Mouse (Mus musculus): Measurements from ENCODE around the gene Nphs1.
"Not testable (repeated sequence)": the region's sequence is repeated elsewhere in the genome, so short reads cannot be mapped to it uniquely, and the experiment has no call there.

Gene Nphs1

DNA sequence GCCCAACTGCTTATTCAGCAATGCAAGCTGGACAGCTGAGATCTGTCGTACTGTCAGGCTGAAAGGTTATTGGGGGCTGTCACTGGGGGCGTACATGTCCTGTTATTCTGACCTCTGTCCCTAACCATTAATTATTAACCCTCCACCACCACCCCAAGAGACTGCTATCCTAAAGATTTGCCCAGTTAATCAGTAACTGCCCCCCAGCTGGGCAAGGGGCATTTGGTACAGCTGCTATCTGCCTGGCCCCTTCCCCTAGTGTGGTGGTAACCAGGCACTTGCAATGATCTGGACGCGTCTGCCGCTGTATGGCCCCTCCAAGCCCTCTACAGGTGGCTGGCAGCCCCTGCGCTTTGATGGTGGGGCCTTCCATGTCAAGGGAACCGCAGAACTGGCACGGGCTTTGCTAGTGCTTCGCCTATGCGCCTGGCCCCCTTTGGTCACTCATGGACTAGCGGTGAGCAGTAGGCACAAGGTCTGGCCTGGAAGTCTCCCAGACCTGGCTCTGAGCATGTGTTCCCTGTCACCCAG is 35.4 kb downstream of the Nphs1 start, which contains the start of gene Prodh2:
Gene Prodh2, plus strand, starts transcription at position 222 of the 531 bp plus-strand sequence.
- peak; percentile 58 for DNase-seq

DNA sequence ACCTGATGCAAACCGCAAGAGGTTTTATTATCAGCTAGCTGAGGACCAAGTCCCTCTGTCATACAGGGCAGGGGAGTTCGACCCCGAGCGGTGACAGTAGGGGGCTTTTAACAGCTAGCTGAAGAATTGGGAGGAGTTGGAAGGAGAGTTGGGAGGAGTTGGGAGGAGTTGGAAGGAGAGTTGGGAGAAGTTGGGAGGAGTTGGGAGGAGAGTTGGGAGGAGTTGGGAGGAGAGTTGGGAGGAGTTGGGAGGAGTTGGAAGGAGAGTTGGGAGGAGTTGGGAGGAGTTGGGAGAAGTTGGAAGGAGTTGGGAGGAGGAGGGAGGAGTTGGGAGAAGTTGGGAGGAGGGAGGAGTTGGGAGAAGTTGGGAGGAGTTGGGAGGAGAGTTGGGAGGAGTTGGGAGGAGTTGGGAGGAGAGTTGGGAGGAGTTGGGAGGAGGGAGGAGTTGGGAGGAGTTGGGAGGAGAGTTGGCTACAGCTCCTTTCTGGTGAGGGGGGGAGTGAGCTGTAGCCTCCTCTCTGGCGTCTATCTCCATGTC is 37.5 kb downstream of the Nphs1 start:
- peak; percentile 44 for DNase-seq

DNA sequence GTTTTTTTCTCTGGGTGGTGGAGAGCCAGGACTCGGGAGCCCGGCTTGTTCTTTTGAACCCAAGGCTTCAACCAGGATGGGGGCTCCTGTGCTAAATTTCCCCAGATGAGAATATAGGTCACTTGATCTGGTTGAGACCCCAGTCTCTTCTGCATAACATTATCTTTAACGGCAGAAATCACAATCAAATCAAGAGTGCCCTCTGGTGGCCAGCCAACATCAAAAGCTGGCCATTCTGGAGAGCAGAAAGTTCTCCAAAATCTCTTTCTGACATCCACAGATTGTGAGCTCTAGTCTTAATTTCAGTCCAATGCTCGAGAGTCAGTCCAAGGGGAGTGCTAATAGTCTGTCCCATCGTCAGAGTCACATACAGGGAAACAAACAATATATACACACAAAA is 43.0 kb downstream of the Nphs1 start:
- not testable (repeated sequence) for DNase-seq

DNA sequence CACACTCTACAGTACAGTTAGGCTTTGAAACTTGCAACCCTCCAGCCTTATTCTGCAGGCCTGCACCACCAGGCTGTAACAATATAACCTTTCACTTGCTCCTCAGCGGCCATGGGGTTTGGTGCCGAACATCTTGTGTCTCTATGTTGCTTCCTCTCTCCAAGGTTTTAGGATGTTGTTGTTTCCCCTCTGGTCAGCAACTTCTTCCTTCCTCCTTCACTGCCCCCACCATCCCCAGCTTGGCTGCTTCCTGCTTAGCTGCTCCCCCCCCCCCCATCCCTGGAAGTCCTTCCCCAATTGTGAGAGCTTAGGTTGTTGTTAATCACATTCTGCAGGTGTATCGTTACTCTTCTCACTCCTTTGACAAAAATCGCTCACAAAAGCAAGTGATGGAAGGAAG is 49.9 kb downstream of the Nphs1 start:
- no peak for DNase-seq

DNA sequence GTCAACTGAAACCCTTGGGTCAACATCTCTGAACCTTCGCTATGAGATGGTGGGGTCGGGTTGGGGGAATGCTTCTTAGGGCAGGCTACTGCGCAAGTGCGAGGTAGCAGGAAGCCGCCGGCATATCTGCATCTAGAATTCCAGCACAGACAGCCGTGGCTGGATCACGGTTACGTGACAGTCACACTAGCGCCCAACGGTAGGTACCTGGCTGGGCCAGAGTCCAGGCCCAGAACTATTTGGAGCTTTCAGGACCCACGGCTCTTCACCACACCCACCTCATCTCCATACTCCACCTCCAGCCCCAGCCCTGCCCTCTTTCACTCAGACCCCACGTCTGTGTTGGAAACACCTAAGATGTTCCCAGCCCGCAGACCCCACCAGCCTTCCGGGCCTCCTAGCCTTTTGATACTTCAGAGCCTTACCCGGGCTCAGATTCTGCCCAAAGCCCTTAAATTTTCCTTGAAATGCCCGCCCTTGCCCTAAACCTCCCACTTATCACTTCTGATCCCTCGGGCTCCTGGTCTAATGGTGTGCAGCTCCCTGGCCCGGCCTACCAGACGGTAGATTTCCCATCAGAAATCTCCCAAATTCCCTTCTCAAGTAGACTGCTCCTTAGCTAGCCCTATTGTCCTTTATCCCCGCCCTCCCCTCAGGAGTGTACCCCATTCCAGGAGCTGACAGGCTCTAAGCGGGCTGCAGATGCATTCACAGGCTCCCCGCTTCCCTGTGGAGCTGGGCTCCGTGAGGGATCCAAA is 57.1 kb downstream of the Nphs1 start:
- DNase-seq = no peak

DNA sequence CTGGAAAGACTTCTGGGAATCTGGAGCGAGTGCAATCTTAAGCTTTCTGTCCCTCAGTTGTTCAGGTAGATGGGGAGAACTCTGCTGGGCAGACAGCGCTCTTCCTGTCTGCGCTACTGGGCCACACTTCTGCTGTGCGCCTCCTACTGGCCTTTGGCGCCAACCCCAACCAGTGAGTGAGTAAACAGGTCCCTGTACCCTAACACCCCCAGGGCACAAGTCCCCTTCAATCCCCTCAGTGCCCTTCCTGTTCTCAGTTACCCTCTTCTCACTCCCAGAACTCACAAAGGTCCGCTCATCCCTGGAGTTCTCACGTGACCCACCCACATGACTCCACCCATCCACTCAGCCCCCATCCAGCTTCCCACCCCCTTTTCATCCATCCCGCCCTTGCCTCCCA is 60.2 kb downstream of the Nphs1 start:
- DNase-seq = no peak

DNA sequence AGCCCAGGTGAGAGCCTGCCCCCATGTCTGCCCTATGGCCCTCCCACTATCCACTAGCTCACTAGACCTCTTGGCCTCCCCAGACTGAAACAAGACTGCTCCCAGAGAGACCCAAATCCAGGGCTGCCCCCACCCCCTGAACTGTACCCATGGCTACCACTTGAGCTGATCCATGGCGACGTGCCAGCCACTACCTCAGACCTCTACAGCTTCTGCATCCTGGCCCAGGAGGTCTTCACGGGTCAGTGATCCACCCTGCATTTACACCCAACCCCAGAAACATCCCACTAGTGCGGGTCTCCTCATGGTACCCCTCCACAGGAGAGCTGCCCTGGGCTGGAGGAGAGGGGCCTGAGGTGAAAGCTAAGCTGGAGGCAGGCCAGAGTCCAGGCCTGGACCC is 62.3 kb downstream of the Nphs1 start:
- peak; percentile 56 for DNase-seq

DNA sequence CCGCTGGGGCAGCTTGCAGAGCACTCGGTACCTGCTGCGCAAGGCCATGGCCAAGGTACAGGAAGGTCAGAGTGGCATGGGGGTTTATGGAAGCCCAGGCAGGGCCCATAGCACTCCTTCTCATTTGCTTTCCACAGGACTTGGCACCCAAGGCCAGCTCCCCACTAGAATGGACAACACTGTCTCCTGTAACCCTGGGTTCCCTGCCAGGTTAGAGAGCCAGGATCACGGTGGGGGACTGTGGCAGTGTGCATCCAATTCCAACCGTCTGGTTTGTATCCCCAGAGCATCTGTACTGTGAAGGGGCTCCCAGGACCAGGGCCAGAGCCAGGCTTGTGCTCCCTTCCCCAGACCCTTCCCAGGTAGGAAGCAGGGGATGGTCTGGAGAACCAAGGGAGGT is 62.7 kb downstream of the Nphs1 start:
- no peak for DNase-seq

DNA sequence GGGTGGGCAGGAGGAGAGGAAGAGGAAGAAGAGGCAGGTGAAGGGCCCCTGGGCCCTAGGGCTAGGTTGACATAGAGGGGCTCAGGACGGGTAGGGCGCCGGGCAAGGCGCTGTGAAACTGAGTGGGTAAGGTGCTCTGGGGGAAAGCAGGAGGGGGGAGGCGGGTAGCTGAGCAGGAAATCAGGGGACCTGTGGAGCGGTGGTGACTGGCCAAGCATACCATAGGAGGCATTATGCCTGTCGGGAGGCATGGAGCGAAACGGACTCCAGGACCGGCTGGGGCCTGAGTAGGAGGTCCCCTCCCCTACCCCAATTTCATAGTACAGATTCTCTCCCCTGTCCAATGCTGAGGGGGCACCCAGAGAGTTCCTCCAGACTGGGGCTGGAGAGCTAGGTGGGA is 64.8 kb downstream of the Nphs1 start:
- DNase-seq = peak; percentile 41

DNA sequence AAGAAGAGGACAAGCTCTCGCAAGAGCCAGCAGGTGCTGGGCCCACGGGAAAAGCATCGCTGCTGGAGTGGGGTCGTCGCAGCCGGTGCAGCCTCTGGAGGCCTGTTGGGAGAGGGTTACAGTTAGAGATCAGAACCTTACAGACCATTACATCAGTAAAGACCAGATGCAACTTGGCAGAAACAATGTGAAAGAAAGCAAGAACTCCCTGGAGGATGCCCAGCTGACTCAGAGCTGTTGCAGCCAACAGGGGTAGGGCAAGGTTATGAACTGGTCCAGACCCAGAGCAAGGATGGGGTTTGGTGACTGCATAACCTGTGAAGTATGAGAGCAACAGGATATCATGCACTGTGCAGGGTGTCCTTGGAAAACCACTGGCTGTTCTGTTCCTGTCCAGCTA is 66.4 kb downstream of the Nphs1 start:
- no peak for DNase-seq

DNA sequence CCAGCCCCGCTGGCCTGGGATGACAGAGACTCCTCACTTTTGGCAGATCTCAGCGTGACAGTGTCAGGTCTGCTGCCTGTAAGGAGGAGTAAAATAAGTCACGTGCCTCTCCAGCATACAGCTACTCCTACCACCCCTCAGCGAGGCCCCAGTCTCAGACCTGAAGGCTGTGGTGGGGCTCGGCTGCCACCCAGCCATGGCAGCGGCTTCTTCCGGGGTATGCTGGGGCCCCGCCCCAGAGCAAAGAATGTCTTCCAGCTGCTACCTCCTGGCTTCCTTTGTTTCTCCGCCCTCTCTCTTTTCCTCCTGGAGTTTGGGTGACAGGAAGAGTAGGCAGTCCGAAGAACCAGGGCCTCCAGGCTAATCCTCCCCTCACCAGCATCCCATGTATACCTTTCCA is 67.8 kb downstream of the Nphs1 start:
- no peak for DNase-seq

DNA sequence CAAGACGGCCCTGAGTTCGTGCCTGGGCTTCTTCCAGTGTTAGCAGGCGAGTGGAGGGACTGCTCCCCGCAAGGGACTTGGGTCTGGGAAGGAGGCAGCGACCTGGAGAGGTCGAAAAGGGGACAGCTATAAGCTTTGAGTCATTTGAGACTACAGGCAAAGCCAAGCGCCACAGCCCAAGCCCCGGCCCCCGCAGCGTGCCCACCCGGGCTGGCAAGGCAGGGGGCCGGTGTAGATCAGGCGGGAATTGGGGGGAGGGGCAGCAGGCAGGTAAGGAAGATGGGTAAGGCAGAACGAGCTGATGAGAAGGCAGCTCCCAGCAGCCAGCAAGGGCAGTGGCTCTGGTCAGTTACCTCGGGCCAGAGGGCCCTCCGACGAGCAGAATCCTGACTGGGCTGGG is 68.3 kb downstream of the Nphs1 start:
- no peak for DNase-seq

DNA sequence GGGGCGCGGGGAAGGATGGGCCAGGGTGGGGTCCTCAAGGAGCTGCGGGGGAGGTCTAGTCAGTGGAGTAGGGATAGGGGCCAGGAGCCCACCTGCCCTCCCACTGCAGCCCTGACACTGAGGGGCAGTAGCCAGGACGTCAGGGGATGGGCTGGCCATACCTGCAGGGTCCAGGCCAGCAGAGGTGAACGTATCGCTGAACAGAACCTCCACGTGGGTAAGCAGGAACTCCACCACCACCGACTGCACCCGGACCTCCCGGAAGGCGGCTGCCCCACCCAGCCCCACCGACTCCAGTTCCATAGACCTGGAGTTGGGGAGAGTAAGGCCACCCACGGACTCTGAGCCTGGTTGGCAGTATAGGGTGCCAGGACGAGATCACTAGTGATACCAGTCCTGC is 68.9 kb downstream of the Nphs1 start:
- no peak for DNase-seq

DNA sequence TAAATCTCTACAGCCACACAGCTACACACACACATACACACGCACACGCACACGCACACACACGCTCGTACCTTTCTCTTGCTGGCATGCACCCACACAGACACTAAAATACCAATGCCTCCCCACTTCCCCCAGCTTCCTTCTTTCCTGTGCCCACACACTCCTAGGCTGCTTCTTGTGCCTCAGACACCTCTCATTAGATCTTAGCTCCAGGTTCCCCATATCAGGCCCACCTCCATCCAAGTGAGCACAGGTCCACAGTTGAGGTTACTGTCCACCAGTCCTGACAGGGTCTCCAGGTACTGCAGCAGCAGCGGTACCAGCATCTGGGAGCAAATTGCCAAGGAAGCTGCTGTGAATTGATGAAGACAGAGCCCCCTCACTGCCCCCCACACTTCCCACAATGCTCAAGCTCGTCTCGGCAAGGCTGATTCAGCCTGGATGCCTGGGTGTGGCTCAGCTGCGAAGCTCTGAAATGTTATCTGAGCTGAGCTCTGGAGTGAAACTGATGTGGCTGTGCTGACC is 73.2 kb downstream of the Nphs1 start:
- DNase-seq = no peak

DNA sequence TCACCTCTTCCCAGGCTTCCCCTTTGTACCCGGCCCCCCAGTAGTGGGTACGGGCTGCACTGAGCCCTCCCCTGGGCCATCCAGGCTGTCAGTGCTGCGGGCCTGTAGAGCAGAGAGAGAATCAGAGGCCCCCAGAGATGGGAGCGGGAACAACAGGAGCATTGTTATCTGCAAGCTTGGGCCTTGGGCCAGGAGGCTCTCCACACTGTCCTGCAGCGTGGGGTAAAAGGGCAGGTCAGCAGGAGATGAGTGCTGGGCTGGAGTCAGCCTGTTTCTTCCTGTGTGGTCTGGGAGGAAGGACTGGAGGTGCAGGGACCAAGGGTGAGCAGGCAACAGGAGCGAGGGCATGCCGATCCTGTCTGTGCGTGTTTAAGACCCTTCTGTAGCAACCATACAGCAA is 74.8 kb downstream of the Nphs1 start:
- peak; percentile 80 for DNase-seq

DNA sequence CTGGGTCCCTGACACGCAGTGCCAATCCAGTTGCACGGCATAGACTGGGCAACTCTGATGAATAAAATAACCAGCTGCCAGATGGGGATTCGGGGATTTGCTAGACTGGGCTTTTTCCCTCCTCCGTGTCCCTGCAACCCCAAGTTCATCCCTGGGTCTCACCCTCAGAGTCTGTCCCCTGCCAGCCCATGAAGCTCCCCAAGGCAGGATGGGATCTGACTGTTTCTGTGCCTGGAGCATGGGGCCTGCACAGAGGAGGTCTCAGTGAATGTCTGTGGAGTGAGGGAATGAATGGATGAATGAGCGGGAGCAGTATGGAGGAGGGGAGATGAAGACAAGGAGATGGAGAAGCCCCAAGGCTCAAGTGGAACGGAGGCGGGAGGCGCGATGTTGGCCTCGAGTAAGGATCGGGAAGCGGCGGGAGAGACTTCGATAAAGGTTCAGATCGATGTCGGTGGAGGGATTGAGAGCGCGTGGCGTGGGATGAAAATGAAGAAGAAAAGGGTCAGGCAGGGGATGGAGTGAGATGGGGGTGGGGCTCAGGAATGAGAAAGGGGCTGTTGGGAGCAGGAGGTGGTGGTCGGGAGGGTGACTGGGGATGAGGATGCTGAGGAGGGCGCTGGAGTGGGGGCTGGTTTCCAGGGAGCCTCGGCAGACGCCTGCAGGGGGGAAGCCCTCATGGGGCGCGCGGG is 76.0 kb downstream of the Nphs1 start:
- no peak for DNase-seq

DNA sequence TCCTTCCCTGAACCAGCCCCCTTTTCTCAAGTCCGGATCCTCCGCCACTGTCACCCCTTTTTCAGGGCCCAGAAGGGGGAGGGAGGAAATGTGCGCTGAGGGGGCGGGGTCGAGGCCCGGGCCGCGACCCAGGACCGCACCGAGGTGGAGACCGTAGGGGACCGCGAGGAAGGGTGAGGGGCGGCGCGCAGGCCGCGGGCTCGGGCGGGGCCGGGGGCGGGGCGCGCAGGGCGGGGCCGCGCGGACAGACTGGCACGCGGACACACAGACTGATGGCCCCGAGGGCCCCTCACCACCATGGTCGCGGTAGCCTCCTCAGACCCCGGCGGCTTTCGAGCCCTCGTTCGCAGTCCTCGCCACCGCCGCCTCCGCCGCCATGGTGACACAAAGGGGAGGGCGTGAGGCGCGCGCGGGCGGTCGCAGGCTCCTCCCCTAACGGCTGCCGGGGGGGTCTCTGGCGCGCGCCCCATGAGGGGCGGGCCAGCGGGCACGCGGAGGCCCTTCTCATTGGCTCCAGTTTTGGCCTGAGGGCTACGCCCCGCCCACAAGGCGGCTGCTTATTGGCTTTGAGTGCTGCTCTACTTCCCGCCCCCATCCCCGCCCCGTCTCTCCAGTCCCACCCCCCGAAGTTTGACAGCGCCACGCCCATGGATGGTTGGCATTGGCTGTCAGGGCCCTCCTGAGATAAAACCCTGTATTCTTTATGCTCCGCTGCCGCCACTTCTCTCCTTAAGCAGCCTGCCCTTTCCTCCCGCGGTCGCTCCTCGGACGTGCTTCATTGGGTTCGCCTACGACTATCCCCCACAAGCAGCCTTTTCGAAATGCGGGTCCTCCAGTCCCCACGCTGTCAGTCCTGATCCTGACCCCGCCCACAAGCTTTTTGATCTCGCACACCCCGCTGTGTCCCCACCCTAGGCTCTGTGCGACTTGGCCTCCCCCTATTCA is 76.8 kb downstream of the Nphs1 start, which contains the start of gene Arhgap33:
Gene Arhgap33, minus strand, starts transcription at position 428 of the 945 bp plus-strand sequence.
- peak; percentile 98 for DNase-seq
